Mouse (Mus musculus) neural tube, embryonic 11.5 days (tissue): ENCODE results near the gene Speer4a. TPM values are rescaled to one million over a fixed set of nuclear protein-coding genes. Genes with fewer than 3 reads are reported as not detected.

ENCODE experiments used
- polyA plus RNA-seq: library from polyadenylated mRNA; unstranded; fragments of >200 nt; fragmentation: Nextera tagmentation; extraction: Ambion mirVana; gene quantifications from 2 replicates; pipeline ENCODE4 v1.2.1, GENCODE M21; 2014

Gene Speer4a
- polyA plus RNA-seq, 1 experiment from 2014 or later = not detected

Other genes starting within 250 kb of the Speer4a start
- gene Gm21663, start 97.2 kb downstream of the Speer4a start, polyA plus RNA-seq = not detected in 2 replicates
- not detected in 2 replicates for gene Gm21671, start 85.1 kb downstream of the Speer4a start, polyA plus RNA-seq
- gene Gm21680, start 66.9 kb downstream of the Speer4a start, polyA plus RNA-seq = 0.08 TPM in 1 of 2 replicates, not detected in the other
- not detected in 2 replicates for gene Gm21698, start 50.9 kb downstream of the Speer4a start, polyA plus RNA-seq
- not detected in 2 replicates for gene Gm1979, start 34.8 kb downstream of the Speer4a start, polyA plus RNA-seq
- not detected in 2 replicates for gene Gm5862, start 16.6 kb downstream of the Speer4a start, polyA plus RNA-seq
- gene Gm7347, start 19.0 kb upstream of the Speer4a start, polyA plus RNA-seq = not detected in 2 replicates
- not detected in 2 replicates for gene Gm10471, start 49.7 kb upstream of the Speer4a start, polyA plus RNA-seq
- not detected in 2 replicates for gene 5031410I06Rik, start 65.8 kb upstream of the Speer4a start, polyA plus RNA-seq
- not detected in 2 replicates for gene Gm10220, start 81.9 kb upstream of the Speer4a start, polyA plus RNA-seq
- gene Gm7361, start 218.1 kb upstream of the Speer4a start, polyA plus RNA-seq = 0.11 TPM in 1 of 2 replicates, not detected in the other